Mouse (Mus musculus) telencephalon, adult 2 months (tissue): ENCODE measurements at regions not wholly inside any gene's neighbourhood (a gene's known extent, or its start where the extent isn't known, plus 50 kb on each side); places are given as distances from the start of the nearest gene placed in this dataset.
A peak's percentile ranks its signal among the peaks of the same experiment; 100 is the strongest.

Source experiments
- DNase-seq: peaks from one replicate; pipeline ENCODE4 v3.0.0-alpha.2; 2011; ENCODE audit warnings: low read depth, low spot score

- no peak for DNase-seq
Observed at GRCm38 (mm10) chr4:69197577-69197976, 243.4 kb upstream of the Brinp1 start.

- no peak for DNase-seq
Observed at GRCm38 (mm10) chr4:69196094-69196493, 241.9 kb upstream of the Brinp1 start.

- peak; percentile 64 for DNase-seq
Observed at GRCm38 (mm10) chr4:69195645-69196044, 241.4 kb upstream of the Brinp1 start.
